Mouse (Mus musculus) stomach, embryonic 15.5 days (tissue): ENCODE measurements around the gene Lypd1. TPM values are rescaled to one million over a fixed set of nuclear protein-coding genes. Genes with fewer than 3 reads are reported as not detected.

Experiments used
- ATAC-seq: fragments of 200-750 bp; cut with Nextera tagmentation; 2 replicates; pipeline ENCODE4 v1.8.0; 2017; ENCODE audit warnings: low read depth, moderate number of reproducible peaks, moderate TSS enrichment; ENCODE audit not compliant: insufficient read depth, low FRiP score
- H3K27ac ChIP-seq: fragments of 300-500 bp; sonication (generic); 2 replicates; pipeline ENCODE4 v1.5.1; 2015; ENCODE audit warnings: mild to moderate bottlenecking, inconsistent platforms
- H3K27me3 ChIP-seq: fragments of 300-500 bp; sonication (generic); replicated peaks from 2 replicates; pipeline ENCODE4 v1.6.1; 2015; ENCODE audit warnings: inconsistent platforms
- H3K36me3 ChIP-seq: fragments of 300-500 bp; sonication (generic); 2 replicates; pipeline ENCODE4 v1.6.1; 2015; ENCODE audit warnings: inconsistent platforms
- H3K4me1 ChIP-seq: fragments of 300-500 bp; sonication (generic); 2 replicates; pipeline ENCODE4 v1.6.1; 2015; ENCODE audit warnings: inconsistent platforms
- H3K4me2 ChIP-seq: fragments of 300-500 bp; sonication (generic); 2 replicates; pipeline ENCODE4 v1.6.1; 2015; ENCODE audit warnings: mild to moderate bottlenecking, inconsistent platforms
- H3K4me3 ChIP-seq: fragments of 300-500 bp; sonication (generic); replicated peaks from 2 replicates; pipeline ENCODE4 v1.5.1; 2015; ENCODE audit warnings: inconsistent platforms
- H3K9ac ChIP-seq: fragments of 300-500 bp; sonication (generic); 2 replicates; pipeline ENCODE4 v1.6.1; 2015; ENCODE audit warnings: inconsistent platforms
- H3K9me3 ChIP-seq: fragments of 300-500 bp; sonication (generic); 2 replicates; pipeline ENCODE4 v1.6.1; 2016; ENCODE audit warnings: inconsistent platforms
- WGBS: fragments of 180-500 bp; shearing (Covaris S2); methylation state at CpG from one replicate; pipeline ENCODE4 v1.1.7; 2015; 5-methylcytosine and 5-hydroxymethylcytosine counted together
- polyA plus RNA-seq: library from polyadenylated mRNA; unstranded; fragments of >200 nt; fragmentation: Nextera tagmentation; extraction: Ambion mirVana; gene quantifications from 2 replicates; pipeline ENCODE4 v1.2.1, GENCODE M21; 2015

Lypd1 gene
- polyA plus RNA-seq, 1 experiment from 2014 or later = 2.5 TPM

- Histone ChIP-seq H3K4me3 (no peak overlapping the region), H3K27ac (no peak overlapping the region), H3K4me1 (peaks cover 23% of the 10 kb centered on the region), H3K9ac (no peak overlapping the region), H3K4me2 (peak overlapping the region; percentile 96), H3K9me3 (no peaks in the 10 kb centered on the region), H3K36me3 (no peaks in the 10 kb centered on the region), H3K27me3 (peaks cover 30% of the 10 kb centered on the region)
- no peak for ATAC-seq
- 7% methylated on average over 14 of the region's 14 CpGs for WGBS
Observed at GRCm38 (mm10) chr1:125910211-125910870, 2.6 kb downstream of the Lypd1 start.

- Histone ChIP-seq H3K4me1 (no peaks in the 10 kb centered on the region), H3K4me3 (no peak overlapping the region), H3K27me3 (no peaks in the 10 kb centered on the region), H3K9ac (no peak overlapping the region), H3K27ac (no peak overlapping the region), H3K36me3 (no peaks in the 10 kb centered on the region), H3K9me3 (no peaks in the 10 kb centered on the region), H3K4me2 (no peak overlapping the region)
- WGBS = 83% methylated on average over 9 of the region's 9 CpGs
- no peak for ATAC-seq
Observed at GRCm38 (mm10) chr1:125893158-125893557, 19.7 kb downstream of the Lypd1 start.

GRCm38 (mm10) chr1:125870056-125870455, 42.8 kb downstream of the Lypd1 start:
- Histone ChIP-seq H3K4me1 (no peaks in the 10 kb centered on the region), H3K4me3 (no peak overlapping the region), H3K4me2 (no peak overlapping the region), H3K9me3 (no peaks in the 10 kb centered on the region), H3K36me3 (no peaks in the 10 kb centered on the region), H3K9ac (no peak overlapping the region), H3K27me3 (no peaks in the 10 kb centered on the region), H3K27ac (no peak overlapping the region)
- ATAC-seq = no peak
- WGBS = 44% methylated on average over 7 of the region's 7 CpGs

- WGBS = 50% methylated on average over 5 of the region's 5 CpGs
- Histone ChIP-seq H3K4me3 (no peak overlapping the region), H3K9ac (no peak overlapping the region), H3K27ac (no peak overlapping the region), H3K36me3 (no peaks in the 10 kb centered on the region), H3K4me2 (no peak overlapping the region), H3K9me3 (no peaks in the 10 kb centered on the region), H3K27me3 (no peaks in the 10 kb centered on the region), H3K4me1 (no peaks in the 10 kb centered on the region)
- ATAC-seq = no peak
Observed at GRCm38 (mm10) chr1:125858631-125859030, 54.3 kb downstream of the Lypd1 start.

- Histone ChIP-seq H3K4me3 (no peak overlapping the region), H3K27ac (no peak overlapping the region), H3K36me3 (no peaks in the 10 kb centered on the region), H3K27me3 (no peaks in the 10 kb centered on the region), H3K9ac (no peak overlapping the region), H3K4me1 (no peaks in the 10 kb centered on the region), H3K4me2 (no peak overlapping the region), H3K9me3 (no peaks in the 10 kb centered on the region)
- 17% methylated on average over 5 of the region's 5 CpGs for WGBS
- no peak for ATAC-seq
Observed at GRCm38 (mm10) chr1:125854646-125855045, 58.3 kb downstream of the Lypd1 start.

- H3K36me3 ChIP-seq = no peaks in the 10 kb centered on the region
- no peaks in the 10 kb centered on the region for H3K27me3 ChIP-seq
- no peak overlapping the region for H3K4me3 ChIP-seq
- no peak for ATAC-seq
- H3K9ac ChIP-seq = no peak overlapping the region
- no peak overlapping the region for H3K4me2 ChIP-seq
- 56% methylated on average over 13 of the region's 13 CpGs for WGBS
- H3K27ac ChIP-seq = no peak overlapping the region
- H3K4me1 ChIP-seq = no peaks in the 10 kb centered on the region
- H3K9me3 ChIP-seq = no peaks in the 10 kb centered on the region
Observed at GRCm38 (mm10) chr1:125839746-125840392, 73.0 kb downstream of the Lypd1 start.

GRCm38 (mm10) chr1:125837507-125837906, 75.4 kb downstream of the Lypd1 start:
- no peaks in the 10 kb centered on the region for H3K36me3 ChIP-seq
- no peak overlapping the region for H3K9ac ChIP-seq
- ATAC-seq = no peak
- WGBS = 23% methylated on average over 1 of the region's 1 CpGs
- no peak overlapping the region for H3K27ac ChIP-seq
- H3K9me3 ChIP-seq = no peaks in the 10 kb centered on the region
- no peak overlapping the region for H3K4me2 ChIP-seq
- H3K4me3 ChIP-seq = no peak overlapping the region
- H3K27me3 ChIP-seq = no peaks in the 10 kb centered on the region
- no peaks in the 10 kb centered on the region for H3K4me1 ChIP-seq

- Histone ChIP-seq H3K36me3 (no peaks in the 10 kb centered on the region), H3K4me1 (no peaks in the 10 kb centered on the region), H3K4me2 (no peak overlapping the region), H3K4me3 (no peak overlapping the region), H3K9ac (no peak overlapping the region), H3K27ac (no peak overlapping the region), H3K9me3 (no peaks in the 10 kb centered on the region), H3K27me3 (no peaks in the 10 kb centered on the region)
- no peak for ATAC-seq
- WGBS = 90% methylated on average over 4 of the region's 4 CpGs
Observed at GRCm38 (mm10) chr1:125823611-125824010, 89.3 kb downstream of the Lypd1 start.

GRCm38 (mm10) chr1:125821101-125821500, 91.8 kb downstream of the Lypd1 start:
- Histone ChIP-seq H3K4me2 (no peak overlapping the region), H3K4me1 (no peaks in the 10 kb centered on the region), H3K27me3 (no peaks in the 10 kb centered on the region), H3K9ac (no peak overlapping the region), H3K4me3 (no peak overlapping the region), H3K27ac (no peak overlapping the region), H3K9me3 (no peaks in the 10 kb centered on the region), H3K36me3 (no peaks in the 10 kb centered on the region)
- WGBS = 91% methylated on average over 7 of the region's 7 CpGs
- no peak for ATAC-seq

Other genes with a start within 250 kb of the Lypd1 start
- 6.5 and 8.7 TPM in 2 replicates for gene Gpr39, start 236.1 kb downstream of the Lypd1 start, polyA plus RNA-seq